Mouse (Mus musculus) activated CD4-positive, CD25-positive, alpha-beta regulatory T cell, adult 4 months (primary cell): ENCODE data around the gene Pms1. TPM values are rescaled to one million over a fixed set of nuclear protein-coding genes. Genes with fewer than 3 reads are reported as not detected.
"Not testable (repeated sequence)": the region's sequence is repeated elsewhere in the genome, so short reads cannot be mapped to it uniquely, and the experiment has no call there.

Experiments
- ATAC-seq: one replicate; pipeline ENCODE4 v1.8.0; 2017
- polyA plus RNA-seq, 2 experiments: library from polyadenylated mRNA; unstranded; fragments of 100-300 nt; shearing (Covaris generic); gene quantifications; one replicate each; pipeline ENCODE4 v1.2.1; 2017

The Pms1 gene
- 10 to 100 TPM; 25.1 to 32.1 TPM for polyA plus RNA-seq

DNA sequence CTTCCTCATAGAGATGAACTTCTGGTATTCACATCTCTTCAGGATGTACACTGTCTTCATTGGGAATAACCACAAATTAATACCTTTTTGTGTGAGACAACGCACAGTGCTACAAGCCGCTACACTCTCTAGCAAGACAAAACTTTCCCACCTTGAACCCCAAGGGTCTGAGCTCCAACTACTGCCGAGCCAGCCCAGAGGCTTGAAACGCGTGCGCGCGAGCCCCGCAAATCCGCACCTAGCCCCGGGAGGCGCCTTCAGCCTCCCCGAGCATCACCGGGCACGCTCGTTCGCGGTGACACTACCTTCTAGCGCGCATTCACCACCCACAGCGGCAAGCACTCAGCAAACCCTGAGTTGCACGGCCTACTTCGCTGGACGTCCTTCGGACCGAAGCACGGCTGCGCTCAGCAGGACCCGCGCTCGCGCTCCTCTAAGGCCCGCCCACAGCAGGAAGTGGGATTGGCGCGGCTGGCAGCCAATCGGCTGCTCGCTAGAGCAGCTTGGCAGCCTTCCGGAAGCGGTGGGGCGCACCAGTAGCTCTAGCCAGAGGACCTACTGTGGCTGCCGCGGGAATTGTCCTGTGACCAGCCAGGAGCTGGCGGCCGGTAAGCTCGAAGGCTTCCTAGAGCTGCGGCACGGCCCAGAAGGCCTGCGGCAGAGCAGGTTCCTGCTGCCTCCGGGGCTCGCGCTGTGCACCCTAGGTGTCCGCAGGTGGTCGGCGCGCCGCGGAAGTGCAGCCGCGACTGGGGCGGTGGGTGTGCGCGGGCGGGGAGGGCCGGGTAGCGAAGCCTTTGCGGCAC lies at the start of gene Pms1, which contains the start of the genes Ormdl1 and Gm28778:
Gene Pms1 (minus strand): TSS at position 438 of the 803 bp plus-strand sequence.
Gene Ormdl1 (plus strand): TSS at position 515 of the 803 bp plus-strand sequence.
Gene Gm28778 (plus strand): TSS at position 531 of the 803 bp plus-strand sequence.
- peak; percentile 98 for ATAC-seq

DNA sequence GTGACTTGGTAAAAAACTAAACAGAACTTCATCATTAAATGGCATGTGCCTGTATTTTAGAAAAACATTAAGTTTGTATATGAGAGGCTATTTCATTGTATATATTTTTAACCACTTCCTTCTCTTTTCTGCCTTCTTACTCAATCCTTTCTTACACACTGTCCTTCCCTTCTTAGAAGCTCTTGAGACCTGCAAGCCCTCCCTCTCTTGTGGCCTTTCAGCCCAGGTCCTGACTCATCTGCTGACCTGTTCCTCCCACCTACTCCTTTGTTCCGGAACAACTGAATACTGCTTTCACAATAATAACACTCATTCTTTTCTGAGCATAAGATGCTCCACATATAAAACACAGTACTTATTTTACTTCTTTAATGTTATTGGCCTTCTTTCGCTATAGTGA lies 44.3 kb upstream of the Pms1 start:
- ATAC-seq = no peak

DNA sequence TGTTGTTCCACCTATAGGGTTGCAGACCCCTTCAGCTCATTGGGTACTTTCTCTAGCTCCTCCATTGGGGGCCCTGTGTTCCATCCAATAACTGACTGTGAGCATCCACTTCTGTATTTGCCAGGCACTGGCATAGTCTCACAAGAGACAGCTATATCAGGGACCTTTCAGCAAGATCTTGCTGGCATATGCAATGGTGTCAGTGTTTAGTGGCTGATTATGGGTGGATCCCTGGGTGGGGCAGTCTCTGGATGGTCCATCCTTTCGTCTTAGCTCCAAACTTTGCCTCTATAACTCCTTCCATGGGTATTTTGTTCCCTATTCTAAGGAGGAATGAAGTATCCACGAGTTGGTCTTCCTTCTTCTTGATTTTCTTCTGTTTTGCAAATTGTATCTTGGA lies 40.6 kb upstream of the Pms1 start:
- not testable (repeated sequence) for ATAC-seq

DNA sequence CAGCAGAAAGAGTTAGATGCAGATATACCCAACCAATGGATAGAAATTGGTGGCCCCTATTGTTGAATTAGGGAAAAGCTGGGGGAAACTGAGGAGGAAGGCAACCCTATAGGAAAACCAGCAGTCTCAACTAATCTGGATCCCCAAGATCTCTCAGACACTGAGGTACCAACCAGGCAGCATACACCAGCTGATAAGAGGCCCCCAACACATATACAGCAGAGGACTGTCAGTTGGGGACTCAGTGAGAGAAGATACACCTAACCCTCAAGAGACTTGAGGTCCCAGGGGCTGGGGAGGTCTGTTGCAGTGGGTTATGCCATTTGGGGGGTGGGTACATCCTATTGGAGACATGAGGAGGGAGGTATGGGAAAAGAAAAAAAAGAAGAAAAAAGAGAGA lies 38.6 kb upstream of the Pms1 start:
- no peak for ATAC-seq

DNA sequence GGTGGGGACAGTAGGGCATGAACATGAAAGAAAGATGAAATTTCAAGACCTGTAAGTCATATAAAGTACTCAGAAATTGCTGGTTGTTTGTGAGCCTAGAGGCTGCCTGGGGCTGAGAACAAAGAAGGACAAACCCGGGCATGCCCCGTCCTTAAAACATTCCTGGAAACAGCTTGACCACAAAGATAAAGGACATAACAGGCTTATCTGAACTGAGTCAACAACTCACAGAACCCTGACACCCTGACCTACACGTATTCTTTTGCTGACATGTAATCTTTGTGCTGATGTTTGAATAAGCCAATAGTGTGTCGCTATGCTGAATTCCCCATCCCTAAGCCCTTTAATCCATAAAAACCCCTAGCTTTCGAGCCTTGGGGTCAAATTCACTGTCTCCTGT lies 36.7 kb upstream of the Pms1 start:
- ATAC-seq = not testable (repeated sequence)

DNA sequence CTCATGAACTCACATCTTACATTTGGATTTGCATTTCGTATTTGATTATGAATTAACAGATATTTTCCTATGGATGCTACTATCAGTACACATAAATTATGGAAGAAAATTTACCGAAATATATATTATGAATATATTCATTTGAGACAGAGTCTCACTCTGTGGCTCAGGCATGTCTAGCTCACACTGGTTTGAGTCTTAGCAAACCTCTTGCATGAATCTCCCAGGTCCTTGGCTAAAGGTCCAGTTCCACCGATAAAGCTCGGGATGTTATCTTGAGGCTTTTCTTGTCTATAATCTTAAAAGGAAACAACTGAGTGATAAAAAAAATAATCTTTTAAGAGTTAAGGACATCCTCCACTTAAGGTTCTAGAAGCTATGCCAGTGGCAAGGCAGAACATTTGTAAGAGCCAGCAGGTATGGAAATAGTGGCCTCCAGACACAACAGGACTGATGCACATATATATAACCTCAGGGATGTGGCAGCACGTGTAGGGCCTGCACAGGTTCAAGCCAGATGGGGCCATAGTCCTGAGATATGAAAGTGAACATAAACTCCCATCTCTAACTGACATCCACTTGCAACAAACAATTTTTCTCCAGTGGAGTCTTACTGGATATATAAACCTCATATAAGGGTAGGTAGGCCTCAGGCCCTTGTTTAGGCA lies 28.1 kb upstream of the Pms1 start:
- no peak for ATAC-seq

DNA sequence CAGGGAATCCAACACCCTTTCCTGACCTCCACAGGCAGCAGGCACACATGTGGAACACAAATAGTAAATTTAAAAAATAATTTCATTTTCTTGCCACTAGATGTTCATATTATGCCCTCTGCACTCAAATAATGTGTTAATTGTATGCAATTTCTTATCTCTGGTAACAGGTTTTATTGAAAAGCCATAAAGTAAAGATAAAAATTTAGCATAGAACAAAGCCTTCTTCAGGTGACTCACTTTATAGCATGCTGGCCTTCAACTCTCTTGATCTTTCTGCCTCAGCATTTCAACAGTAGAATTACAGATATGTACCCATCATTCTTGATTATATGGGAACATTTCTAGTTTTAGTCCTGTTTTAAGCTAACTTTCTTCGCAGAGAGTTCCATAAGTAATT lies 27.5 kb upstream of the Pms1 start:
- no peak for ATAC-seq

DNA sequence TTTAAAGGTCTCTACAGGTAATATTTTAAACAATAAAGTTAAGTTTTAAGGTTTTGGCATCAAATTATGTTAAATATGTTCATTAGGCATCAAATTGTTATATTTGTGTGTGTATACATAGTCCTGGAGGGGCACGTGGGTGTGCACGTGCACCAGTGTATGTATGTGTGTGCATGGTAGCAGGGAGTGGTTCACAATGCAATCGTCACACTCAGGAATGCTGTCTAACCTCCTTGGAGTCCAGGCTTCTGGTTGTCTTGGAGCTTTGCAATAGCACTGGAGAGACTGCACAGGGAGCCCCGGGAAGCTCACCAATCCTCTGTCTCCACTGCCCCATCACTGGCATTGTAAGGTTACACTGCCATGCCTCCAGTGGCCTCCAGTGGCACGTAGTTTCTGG lies 26.4 kb upstream of the Pms1 start:
- ATAC-seq = no peak

DNA sequence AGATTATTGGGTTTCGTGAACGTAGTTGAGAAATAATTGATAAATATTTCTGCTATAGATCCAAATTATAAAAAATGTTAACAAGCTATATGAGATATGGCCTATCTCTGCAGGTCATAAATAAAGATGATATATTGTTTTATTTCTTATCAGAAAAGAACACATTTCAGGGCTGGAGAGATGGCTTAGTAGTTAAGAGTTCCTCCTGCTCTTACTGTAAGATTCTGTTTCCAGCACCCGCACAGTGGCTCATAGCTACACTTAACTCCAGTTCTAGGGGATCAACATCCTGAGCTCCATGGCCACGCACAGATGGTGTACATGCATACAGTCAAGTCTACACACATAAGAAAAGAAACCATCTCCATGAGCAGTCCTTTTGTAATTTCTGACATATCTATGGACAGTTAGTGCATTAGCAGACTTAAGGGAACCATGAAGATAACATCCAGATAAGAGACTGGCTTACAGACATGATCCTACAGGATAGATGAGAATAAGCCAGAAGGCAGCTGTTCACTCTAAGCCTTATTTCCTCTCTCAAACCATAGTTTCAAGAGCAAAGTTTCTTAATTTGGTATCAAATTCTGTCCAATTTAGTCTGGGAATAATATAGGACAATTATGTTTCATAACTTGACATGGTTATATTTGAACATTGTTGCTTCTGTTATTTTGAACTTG lies 25.0 kb upstream of the Pms1 start:
- no peak for ATAC-seq

DNA sequence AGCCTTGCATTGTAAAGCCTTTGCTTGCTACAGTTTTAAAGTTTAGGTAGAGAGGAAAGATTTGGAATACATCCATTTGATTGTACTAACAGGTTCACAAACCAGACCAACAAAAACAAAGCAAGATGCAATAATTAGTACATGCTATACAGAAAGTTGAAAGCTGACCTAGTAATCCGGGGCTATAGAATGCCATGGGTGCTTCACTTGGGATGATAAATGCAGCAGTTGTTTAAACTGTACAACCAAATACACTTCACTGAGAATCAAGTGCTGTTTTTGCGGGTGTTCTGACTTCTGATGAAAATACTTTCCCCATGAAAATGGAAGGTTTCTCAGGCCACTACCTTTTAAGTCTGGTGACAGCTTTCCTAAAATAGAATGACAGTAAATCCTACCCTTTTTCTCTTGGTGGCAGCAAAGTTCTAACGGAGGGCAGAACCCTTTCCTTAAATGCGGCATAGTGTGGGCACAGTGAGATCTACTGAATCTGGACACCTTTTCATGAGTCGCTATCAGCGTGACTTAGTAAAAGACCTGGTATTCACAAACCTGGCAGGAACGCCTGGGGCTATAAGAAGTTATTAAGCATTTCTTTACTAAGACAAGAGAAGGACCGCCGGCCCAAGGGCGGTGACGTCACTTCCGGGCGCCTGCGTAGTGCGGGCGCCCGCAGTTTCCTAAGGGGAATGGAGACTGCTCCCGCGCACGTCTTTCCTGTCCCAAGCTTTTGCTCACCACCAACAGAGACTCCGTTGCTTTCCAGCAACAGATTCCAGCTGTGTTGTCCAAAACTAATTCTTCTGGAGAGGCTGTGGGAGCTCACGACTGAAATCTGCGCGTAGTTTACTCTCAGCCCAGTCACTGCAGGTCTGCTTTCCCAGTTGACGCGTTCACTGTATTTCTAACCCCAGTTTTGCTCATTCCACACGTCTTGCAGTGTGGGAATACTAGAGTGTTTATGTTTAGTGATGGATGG lies 16.5 kb upstream of the Pms1 start, which contains the start of gene Osgepl1:
Gene Osgepl1 (plus strand): TSS at position 636 of the 979 bp plus-strand sequence.
- ATAC-seq = peak; percentile 95

DNA sequence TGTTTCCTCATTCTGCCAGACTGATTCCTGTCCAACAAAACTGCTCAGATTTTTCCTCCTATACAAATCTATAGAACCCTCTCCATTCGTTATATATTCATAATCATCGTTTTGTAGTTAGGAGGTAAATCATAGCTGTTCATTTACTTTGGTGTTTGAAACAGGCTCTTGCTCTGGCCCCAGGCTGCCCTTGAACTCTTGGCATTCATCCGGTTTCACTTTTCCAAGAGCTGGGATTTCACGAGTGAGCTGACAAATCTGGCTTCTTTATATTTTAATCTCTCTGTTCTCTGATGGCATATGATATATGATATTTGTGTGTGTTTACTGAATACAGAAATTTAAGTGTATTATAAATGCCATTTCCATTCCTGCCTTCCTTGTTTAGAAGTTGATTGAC lies 3.7 kb upstream of the Pms1 start:
- no peak for ATAC-seq

DNA sequence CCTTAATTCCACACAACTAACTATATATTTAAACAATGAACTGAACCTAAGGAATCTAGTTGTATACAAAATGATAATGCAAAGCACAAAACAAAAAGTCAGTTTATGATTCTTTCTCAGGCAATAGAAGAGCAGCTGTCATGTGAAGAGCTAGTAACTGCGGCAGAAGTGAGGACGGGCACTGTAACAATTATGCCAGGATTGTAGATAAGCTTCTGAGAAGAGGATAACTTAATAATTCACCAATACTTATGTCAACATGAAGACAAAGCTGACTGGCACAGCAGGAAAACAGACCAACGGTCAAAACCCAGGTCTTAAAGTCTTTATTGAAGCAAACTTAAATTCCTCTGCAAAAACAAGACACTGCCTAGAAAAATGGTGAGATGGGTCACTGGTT lies 5.6 kb downstream of the Pms1 start:
- no peak for ATAC-seq

DNA sequence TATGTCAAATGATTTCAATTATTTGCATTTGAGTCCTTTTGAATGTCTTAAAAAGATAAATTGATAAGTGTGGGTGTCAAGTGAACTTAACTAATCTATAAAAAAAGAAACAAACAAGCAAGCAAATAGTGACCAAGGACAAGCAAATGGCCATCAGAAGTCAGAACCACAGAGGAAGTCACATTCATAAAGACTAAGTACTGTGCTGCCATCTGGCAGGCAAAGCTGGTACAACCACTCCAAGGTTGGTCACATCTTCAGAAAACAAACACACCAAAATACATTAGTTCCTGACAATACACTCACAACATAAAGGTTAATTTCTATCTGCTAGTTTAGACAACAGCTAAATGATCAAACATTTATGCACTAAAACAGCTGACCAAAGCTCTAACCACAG lies 24.2 kb downstream of the Pms1 start:
- no peak for ATAC-seq

DNA sequence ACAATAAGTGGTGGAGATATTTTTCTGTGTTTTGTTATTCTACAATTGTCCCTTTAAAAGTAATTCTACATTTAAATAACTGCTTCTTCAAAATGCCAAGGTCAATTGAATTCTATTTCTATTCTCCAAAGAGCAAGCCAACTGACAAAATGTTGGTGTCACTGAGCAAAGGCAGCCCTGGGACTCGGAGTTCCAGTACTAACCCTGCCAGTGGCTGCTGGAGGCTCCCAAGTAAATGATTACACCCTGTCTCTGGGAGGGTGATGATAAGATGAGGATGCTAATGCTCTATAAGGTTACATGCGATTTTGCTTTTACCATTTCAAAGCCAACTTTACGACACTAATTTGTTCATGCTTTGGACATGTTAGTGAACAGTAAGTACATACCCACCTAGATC lies 26.9 kb downstream of the Pms1 start:
- ATAC-seq = no peak

DNA sequence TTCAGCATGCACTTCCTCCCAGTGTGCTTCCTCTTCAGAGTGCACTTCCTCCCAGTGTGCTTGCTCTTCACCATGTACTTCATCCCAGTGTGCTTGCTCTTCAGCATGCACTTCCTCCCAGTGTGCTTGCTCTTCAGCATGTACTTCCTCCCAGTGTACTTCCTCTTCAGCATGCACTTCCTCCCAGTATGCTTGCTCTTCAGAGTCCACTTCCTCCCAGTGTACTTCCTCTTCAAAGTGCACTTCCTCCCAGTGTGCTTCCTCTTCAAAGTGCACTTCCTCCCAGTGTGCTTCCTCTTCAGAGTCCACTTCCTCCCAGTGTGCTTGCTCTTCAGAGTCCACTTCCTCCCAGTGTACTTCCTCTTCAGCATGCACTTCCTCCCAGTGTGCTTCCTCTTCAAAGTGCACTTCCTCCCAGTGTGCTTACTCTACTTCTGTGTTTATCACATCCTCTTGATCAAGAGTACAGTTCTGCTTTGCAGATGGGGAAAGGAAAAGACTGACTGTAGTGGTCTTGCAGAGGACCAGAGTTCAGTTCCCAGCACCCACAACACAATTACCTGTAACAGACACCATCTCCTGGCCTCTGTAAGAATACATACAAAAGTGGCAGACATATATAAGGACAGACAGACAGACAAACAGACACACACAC lies 31.7 kb downstream of the Pms1 start:
- ATAC-seq = not testable (repeated sequence)

DNA sequence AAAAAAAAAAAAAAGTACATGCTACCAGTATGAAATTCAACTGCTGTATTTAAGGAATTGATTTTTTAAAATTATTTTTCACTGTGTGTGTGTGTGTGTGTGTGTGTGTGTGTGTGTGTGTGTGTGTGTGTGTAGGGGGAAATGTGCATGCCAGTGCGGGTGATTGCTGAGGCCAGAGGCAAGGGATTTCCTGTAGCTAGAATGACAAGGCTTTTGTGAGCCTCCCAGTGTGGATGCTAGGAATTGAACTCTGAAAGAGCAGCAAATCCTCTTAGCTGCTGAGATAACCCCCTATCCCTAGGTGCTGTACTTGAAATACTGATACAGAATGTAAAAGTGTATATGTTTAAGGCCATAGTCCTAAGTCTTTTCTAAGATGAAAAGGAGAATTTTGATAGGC lies 70.8 kb downstream of the Pms1 start:
- ATAC-seq = no peak

DNA sequence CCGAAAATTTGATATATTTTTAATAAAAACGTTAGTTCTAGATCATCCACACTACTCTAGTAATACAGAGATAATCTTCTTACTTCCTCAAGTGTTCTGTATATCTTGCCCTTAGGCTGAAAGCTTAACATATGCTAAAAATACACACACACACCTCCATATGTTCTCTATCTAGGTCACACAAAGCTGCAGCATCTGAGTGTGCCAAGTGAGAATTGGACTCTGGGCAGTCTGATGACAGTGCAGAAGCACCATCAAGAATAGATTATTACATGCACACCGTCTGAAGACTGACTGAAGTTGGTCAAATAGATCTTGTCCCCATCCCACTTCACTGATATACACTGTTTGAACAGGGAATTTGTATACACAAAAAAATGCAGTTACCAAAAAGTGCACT lies 71.2 kb downstream of the Pms1 start:
- no peak for ATAC-seq

DNA sequence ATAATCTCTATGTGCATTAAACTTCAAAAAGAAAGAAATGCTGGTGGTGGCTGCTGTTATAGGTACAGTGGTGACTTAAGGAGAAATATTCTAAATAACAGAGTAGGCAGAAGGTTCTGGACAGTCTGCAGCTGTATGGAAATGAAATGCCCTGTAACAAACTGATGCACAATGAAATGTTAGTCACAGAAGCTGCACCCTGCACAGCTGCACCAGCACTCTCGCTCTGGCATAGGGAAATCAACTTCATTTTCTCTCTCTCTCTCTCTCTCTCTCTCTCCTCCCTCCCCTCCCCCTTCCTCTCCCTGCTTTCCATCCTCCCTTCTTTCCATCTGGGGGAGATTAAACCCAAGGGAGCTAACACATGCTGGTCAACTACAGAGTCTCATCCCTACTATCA lies 72.0 kb downstream of the Pms1 start:
- ATAC-seq = no peak

DNA sequence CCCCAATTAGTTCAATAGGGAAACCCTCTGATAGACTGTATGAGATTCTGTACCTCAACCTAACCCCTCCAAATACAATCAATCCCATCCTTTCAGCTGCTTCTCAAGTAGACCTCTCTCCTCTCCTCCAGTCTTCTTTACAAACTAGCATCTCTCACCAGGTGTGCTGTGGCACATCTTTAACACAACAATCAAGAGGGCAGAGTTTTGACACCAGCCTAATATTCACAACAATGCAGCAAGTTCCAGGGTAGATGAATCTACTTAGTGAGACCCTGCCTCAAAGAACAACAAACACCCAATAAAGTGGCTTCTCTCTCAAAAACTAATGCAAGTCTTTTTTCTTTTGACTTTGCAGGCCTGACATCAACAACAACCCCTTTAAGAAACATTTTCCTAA lies 86.7 kb downstream of the Pms1 start:
- no peak for ATAC-seq

DNA sequence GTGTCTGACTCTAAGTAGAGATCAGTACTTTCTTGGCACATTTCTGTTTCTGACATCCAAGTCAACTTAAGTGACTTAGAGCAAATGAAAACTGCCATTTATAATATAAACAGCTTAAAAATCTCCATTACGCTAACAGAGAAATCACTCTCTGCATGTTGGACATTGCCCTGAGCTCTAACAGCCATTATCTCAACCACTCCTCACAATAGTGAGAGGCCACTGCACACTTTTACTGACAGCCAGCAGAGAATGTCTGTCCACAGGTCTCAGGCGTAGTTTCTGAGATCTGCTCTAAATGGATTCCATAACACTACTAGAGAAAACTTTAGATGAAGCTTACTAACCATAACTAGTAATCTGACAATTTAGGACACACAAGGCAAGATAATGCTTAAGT lies 92.9 kb downstream of the Pms1 start:
- no peak for ATAC-seq

DNA sequence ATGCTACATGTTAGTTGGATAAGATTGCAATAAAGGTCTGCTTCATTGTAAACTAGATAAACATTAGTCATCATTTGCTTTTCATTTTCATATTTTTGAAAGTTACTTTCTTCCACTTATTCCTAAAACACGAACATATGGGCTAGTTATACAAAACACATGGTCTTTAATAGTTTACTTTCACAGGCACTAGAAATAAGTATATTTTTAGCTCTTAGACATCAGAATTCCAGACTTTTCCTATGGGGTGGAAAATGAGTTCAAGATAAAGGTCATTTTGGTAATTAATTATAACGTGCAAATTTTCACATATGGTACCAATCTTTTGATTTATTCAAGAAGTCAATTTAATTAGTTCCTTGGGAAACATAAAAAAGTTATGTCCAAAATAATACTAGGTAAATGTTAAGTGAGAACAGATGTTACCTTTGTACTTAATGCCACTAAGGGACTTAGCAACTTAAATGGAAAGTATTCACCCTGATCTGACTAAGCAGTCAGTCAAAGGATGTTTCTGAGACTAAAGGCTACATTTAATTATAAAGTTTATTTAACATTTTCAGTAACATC lies 95.1 kb downstream of the Pms1 start:
- no peak for ATAC-seq
